Mouse (Mus musculus) heart, postnatal 14 days (tissue): ENCODE measurements around the gene Rpp25. TPM values are rescaled to one million over a fixed set of nuclear protein-coding genes. Genes with fewer than 3 reads are reported as not detected.

Experiments
- DNase-seq, 2 experiments: peaks; one replicate each; pipeline ENCODE4 v3.0.0; 2021 to 2022
- intact Hi-C: fragments of 180-260 bp; cut with DNase I; formaldehyde crosslinking; loops from one replicate; pipeline ENCODE4 v1.15.1; 2025
- total RNA-seq, 2 experiments: library from RNA; stranded (reverse); gene quantifications; 2 replicates each; pipeline ENCODE4 v1.2.3; 2021

Gene Rpp25
- total RNA-seq, 2 experiments from 2014 or later: 1.5 to 1.8 TPM

DNA sequence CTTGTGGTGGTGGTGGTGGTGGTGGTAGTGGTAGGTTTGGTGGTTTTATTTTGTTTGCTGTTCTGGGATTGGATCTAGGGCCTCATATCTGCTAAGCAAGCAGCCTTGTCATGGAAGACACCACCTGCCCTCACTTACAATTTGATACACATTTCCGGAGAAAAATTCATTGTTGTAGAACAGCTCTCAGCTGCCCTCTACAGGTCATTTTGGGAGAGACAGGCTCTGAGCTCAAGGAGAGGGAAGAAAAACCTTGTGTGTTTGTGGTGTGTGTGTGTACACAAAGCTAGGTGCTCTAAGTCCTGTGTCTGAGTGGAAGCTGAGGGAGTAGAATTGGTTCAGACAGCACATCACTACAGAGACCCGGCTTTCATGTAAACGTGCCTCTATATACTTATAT lies 13.3 kb downstream of the Rpp25 start:
- intact Hi-C loops: loop anchor here (1.0 to 5.0 kb wide), 2 partner anchors 32 to 310 kb away; no protein-coding TSS in a partner anchor
- peak; percentile 67 to 78 for DNase-seq

DNA sequence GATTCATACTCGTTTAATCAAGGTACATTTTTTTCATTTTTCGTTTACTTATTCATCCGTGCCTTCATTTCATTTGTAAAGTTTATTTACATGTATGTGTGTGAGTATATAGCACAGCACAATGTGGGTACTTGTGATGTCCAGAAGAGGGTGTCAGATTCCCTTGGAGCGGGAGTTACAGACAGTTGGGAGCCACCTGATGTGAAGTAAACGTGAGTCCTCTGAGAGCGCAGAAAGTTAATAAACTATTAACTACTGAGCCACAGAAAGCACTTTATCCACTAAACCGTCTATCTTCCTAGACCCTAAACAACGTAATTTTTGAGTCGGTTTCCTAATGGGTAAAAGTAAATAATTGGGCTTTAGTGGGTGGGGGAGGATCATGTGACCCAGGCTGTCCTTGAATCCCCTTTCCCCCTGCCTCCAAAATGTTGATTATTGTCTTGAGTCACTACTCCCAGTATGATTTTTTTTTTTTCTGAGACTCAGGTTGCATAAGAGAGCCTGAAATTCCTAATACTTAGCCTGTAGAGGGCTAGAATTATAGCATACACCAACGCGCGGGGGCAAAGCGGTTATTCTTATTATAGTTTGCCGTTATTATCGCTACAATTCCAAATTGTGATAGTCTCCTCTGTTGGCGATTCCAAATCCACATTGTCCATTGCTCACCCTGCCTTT lies 16.7 kb downstream of the Rpp25 start:
- no peak for DNase-seq
- intact Hi-C loops: no loop called here

DNA sequence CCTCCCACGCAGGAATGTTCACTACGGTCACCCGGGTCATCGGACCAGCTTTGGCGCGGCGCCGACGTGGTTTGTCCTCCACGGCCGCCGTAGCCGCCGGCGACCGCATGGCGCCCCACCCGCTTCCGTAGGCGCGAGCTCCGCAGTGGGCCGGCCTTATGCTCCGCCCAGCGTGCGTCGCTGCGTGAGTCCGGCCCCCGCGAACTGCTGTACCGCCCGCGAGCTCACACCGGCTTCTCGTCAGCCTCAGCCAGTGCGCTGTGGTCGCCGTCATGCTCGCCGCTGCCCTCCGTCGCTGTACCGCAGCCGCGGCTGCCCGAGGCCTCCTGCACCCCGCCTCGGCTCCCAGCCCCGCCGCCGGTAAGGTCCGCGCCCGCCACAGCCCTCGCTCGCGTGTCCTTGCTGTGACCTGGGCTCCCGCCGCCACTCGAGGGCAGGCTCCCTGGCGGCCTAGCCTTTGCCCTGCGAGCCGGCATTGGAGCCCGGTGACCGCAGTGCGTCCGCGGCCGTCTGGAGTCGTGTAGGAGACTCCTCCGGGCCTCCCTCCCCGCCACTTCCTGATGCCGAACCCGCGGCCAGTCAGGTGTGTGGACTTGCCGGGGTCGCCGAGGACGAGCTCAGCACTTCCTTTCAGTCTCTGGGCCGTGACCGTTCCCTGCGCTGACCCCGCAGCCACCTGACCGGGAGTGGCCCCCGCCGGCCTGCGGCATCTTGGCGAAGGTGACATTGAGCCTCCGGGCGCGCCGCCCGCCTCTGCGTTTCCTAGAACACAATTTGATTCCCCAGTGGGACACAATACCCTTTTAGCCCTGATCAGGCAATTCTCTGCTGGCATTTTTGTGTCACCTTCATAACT lies 17.5 kb downstream of the Rpp25 start, which contains the start of gene Cox5a:
Gene Cox5a, plus strand, starts transcription at position 219 of the 856 bp plus-strand sequence.
- peak; percentile 97 to 98 for DNase-seq
- intact Hi-C loops: no loop called here

DNA sequence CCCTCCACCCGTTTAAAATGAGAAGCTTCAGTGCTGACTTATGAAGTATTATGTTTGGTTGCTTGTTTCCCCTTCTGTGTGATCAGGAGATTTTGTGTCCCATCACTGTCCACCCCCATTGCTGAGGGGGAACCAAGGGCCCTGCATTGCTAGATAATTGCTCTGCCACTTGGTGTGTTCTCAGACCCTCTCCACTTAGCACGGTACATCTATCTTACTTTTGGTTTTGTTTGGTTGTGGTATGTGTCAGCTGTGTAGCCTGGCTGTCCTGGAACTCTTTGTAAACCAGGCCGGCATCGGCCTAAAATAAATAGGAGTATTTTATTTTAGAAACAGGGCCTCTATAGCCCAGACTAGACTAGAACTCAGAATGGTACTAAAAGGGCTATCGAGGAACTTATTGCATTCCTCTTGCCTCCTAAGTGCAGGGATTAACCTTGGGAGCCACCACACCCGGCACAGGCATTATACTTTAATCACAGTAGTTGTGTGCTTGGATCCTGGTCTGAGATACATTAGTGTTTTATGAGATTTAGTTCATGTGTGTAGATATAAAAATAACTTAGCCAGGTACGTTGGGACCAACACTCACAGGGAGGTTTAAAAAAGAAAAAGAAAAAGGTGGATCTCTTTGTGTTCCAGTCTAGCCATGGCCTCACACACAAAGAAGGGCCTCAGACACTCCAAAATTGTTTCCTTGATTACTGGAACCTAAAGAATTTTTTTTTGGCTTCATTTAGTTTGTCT lies 18.5 kb downstream of the Rpp25 start:
- intact Hi-C loops: loop anchor here (2.0 kb wide), 1 partner anchor 133 kb away; no protein-coding TSS in a partner anchor
- no peak for DNase-seq

DNA sequence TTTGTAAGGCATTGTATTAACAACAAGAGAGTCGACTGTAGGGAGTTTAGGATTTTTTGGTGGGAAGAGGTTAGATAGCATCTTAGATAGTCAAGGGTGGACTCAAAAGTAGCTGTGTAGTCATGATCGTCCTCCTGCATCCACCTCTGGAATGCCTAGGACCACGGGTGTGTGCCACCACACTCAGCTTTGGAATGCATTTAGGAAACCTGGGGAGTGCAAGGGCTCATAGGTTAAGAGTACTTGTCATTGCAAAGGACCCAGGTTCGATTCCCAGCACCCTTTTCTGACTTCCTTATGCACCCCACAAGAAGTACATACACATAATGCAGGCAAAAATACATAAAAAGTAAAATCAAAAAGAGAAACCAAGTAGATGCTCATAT lies 19.0 kb downstream of the Rpp25 start:
- no peak for DNase-seq
- intact Hi-C loops: loop anchor here (2.0 kb wide), 1 partner anchor 132 kb away; no protein-coding TSS in a partner anchor

DNA sequence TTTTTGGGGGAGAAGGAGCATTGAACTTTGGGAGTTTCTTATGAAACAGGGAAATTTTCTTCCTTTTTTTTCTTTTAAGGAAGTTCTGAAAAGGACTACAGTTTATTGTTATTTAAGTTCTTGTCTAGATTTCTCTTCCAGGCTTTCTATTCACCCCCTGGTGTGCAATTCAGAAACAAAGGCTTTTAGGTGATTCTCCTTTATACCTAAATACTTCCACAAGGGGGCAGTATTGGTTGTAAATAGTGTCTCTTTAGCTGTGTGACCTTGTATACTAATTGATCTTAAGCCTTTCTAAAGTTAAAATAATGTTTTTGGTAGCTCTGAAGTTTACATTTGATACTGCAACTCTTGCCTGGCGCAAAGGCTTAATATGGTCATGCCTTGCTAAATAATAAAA lies 19.9 kb downstream of the Rpp25 start:
- intact Hi-C loops: loop anchor here (2.0 kb wide), 1 partner anchor 131 kb away; no protein-coding TSS in a partner anchor
- no peak for DNase-seq

DNA sequence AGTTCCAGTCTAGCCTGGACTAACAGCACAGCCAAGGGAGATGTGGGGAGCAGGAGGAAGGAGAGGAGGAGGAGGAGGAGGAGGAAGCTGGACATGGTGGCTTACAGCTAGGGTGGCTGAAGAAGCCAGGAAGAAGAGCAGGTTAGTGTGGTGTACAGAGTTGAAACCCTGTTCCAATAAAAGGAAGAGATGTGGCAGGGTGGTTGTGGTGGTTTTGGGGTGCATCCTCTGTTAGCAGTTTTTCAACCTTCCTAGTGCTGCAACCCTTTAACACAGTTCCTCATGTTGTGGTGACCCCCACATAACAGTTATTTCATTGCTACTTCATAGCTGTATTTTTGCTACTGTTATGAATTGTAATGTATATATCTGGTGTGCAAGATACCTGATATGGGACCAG lies 20.6 kb downstream of the Rpp25 start:
- DNase-seq: no peak
- intact Hi-C loops: no loop called here

DNA sequence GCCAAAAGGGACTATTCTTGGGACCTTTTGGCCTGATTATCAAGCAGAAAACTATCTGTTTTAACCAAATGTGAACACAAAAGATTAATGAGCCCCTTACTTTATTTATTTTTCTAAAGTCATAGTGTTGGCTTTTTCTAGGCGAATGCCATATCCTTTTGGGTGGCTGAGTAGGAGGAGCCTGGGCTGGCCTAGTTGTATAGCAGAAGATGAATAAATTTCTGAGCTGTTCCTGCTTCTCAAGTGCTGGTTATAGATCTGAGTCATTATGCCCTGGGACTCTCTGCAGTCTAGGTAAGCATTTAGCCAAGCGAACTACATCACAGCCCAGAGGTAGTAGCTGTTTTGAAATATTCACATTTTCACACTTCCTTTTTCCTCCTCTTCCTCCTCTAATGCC lies 21.7 kb downstream of the Rpp25 start:
- no peak for DNase-seq
- intact Hi-C loops: no loop called here

DNA sequence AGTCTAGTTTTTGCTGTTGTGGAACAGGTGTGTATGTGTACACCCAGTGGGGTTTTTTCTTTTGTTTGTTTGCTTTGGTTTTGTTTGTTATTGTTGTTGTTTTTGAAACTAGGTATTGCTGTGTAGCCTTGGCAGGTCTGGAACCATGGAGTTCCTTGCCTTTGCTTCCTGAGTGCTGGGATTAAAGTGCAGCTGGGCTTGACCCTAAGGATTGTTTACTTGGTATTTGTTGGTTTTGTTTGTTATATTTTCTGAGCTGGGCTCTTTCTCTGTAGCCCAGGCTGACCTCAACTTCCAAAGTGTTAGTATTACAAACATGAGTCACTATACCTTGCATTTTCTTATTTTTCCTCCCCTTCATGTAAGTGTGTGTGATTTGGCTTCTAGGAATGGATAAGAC lies 22.6 kb downstream of the Rpp25 start:
- intact Hi-C loops: no loop called here
- no peak for DNase-seq

DNA sequence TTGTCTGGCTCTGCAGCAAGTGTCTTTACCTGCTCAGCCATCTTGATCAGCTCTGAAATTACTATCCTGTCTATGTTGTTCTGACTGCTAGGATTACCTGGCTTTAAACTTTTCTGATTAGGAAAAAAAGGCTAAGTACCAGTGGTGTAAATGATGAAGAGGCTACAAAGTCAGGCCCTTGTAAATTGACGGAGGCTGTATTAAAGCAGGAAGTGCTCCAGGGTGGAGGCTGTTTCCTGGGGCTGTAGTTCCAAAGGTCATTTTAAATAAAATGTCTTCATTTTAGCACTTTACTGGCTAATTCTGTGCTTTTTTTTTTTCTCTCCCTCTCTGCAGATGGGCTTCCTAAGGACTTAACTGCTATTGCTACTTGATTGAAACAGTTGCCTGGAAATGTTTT lies 28.1 kb downstream of the Rpp25 start:
- DNase-seq: no peak
- intact Hi-C loops: no loop called here

DNA sequence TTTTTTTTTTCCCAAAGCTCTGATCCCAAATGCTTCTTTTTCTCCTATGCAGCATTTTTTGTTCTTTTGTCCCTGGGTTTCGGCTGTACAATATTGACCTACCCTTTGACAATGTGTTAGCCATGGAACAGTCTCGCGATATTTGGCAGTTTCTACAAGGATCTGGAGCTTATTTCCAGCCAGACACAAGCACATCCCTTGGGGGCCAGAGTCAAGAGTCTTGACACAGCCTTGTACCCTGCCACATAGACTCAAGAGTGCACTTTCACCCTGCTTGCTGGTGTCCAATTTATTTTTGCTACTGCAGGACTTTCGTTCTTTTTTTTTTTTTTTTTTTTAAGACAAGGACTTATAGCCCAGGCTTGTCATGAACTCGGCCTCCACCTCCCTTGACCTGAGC lies 32.5 kb downstream of the Rpp25 start:
- intact Hi-C loops: no loop called here
- no peak for DNase-seq

DNA sequence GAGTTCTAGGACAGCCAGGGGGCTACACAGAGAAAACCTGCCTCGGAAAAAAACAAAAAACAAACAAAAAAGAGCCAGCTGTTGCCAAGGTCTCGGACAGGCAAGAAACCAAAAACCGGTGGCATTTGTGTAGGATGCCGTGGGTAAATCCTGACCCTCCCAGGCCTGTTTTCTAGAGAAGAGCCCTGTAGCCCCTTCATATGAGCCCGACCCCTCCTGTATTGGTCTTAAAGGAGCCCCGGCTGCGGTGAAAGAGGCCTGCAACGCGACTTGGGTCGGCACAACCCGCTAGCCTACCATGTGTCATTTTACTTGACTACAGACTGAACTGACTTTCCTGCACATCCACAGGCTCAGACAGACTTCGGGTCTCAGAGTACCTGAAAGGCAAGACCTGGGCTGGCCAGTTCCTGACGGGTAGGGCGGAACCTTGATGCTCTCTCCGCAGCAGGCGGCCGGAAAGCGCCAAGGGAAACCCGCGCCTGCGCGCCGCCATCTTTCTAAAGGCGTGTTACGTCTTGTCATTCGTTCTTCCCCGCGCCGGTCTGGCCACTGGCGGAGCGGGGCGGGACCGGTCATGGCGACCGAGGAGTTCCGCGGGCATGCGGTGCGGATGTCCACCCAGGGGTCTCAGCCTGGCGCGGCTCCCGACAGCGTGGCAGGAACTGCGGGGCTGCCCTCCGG lies 33.4 kb downstream of the Rpp25 start, which contains the start of gene Fam219b:
Gene Fam219b, plus strand, starts transcription at position 485 of the 684 bp plus-strand sequence.
- intact Hi-C loops: no loop called here
- DNase-seq: peak; percentile 90 to 93

DNA sequence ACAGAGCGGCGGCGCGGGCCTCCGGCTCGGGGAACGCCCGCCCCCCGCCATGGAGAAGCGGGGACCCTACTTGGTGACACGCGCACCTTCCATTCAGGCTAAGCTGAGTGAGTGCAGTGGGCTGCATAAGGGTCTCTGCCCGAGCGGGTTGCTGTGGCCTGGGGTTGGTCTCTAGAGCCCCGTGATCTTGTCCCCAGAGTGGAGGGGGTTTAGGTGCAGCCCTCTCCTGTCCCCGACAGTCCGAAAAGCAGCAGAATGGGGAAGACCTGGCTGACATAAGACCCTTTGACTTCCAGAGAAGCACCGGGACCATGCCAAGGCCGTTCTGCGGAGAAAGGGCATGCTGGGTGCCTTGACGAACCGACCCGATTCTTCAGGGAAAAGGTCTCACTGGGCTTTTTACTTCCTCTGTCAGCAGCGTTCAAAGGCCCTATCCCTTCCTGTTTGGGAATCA lies 33.9 kb downstream of the Rpp25 start:
- intact Hi-C loops: loop anchor here (2.0 kb wide), 1 partner anchor 117 kb away; no protein-coding TSS in a partner anchor
- DNase-seq: no peak

DNA sequence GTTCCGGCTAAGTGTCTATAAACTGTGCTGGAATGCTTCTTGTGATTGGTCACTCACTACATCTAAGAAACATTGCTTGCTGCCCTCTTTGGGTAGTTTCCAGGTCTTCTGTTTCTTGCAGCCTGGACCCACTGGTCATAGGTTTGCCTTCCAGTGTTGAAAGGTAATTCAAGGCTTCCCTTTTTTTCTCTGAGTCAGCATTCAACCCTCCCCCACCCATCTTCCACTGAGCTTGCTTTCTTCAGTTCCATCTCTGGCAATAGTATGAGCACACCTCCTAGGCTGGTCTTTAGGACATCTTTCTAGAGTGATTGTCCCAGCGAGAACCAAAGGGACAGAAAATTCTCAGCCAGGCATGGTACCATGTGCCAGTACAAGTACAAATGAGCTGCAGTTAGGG lies 35.7 kb downstream of the Rpp25 start:
- DNase-seq: no peak
- intact Hi-C loops: loop anchor here (2.0 kb wide), 1 partner anchor 115 kb away; no protein-coding TSS in a partner anchor

DNA sequence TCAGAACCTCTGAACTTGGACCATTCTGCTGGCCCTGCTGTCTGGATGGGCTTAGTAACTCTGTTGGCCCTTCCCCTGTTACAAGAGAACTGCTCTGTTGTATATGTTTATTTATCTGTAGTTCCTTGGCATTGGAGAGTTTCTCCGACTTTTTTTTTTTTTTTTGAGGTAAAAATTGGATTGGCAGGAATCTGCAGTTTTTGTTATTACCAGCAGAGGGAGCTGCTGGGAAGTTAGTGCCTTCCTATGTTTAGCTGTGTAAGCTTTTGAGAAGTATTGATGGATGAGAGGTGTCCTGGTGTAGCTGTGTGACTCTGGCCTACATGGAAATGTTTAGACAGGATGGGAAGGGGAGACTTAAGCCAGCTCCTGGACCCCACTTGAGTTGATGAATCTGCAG lies 37.5 kb downstream of the Rpp25 start:
- intact Hi-C loops: loop anchor here (5.0 to 10.0 kb wide), 2 partner anchors 86 to 213 kb away; no protein-coding TSS in a partner anchor

DNA sequence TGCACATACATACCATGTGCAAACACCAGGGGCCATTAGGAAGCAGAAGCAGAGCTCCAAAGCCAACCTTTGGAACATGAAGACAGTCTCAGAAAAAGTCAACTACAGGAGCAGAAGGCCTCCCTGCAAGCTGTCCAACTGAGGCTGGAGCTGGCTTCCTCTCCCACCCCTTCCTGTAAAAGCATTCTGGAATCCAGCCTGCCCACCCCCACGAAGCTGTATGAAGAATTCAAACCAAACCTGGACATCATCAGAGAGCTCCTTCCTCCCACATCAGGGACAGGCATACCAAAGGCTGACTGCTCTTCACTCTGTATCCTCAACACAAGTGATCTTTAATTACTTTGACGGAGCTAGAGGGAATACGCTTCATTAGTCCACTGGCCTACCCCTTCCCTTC lies 40.1 kb downstream of the Rpp25 start:
- intact Hi-C loops: loop anchor here (5.0 to 10.0 kb wide), 2 partner anchors 83 to 211 kb away; no protein-coding TSS in a partner anchor
- no peak for DNase-seq

More for the DNA sequence above, 37.5 kb downstream of the Rpp25 start:
- DNase-seq: peak; percentile 49 to 65

DNA sequence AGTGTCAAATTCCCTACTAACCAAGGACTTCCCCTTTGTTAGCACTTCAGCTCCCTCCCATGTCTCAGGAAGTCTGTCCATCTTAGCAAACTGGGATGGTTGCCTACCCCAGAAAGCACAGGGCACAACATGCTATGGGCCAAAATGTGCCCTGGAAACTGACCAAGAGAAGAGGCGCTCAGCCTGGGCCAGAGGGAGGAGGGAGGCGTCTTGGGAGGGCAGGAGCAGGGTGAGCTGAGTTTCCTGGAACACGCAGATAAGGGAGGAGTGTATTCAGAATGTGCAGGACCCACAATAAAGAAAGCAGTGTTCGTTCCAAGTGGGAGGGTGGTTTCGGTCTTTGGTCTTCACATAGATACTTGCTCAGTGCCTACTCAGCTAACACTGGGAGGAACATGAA lies 43.5 kb downstream of the Rpp25 start:
- peak; percentile 52 to 60 for DNase-seq
- intact Hi-C loops: loop anchor here (10.0 kb wide), 1 partner anchor 208 kb away; no protein-coding TSS in a partner anchor

DNA sequence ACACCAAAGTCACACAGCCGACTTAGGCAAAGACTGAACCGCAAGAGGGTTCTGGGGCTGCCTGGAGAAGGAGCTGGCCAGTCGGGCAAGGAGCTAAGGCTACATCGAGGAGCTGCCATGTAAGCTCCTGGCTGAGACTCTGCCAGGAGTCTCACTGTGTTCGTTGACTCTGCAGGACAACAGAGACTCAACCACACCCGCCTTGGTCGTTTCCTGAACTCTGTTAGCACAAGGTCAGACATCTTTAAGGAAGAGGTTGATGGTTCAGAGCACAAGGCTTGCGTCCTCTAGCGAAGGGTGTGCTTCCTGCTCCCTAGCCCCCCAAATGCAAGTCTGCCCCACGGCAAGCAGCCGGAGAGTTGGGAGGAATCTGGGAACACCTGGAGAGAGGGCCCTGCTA lies 44.0 kb downstream of the Rpp25 start:
- intact Hi-C loops: loop anchor here (10.0 kb wide), 1 partner anchor 207 kb away; no protein-coding TSS in a partner anchor
- no peak for DNase-seq

DNA sequence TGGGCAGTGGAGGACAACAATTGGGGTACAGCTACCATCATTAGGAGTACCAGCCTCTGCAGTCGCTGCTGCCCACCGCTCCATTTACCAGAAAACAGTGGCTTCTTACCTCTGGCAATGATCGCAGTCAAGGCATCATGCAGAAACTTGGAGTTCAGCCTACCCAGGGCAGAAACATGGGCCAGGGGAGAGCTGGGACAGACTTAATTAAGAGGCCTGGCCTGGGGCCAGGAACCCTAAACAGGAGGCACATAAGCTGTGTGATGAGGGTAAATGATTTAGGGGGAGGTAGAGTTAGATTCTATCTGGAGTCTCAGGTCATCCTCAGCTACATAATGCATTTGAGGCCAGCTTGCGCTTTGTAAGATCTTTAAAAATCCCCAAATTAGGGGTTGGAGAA lies 45.4 kb downstream of the Rpp25 start:
- DNase-seq: peak; percentile 38 to 40
- intact Hi-C loops: loop anchor here (10.0 kb wide), 1 partner anchor 206 kb away; no protein-coding TSS in a partner anchor
